Mouse (Mus musculus) kidney, postnatal 36 days (tissue): ENCODE measurements around the gene Krt31.

ENCODE experiments used
- DNase-seq, 2 experiments: peaks; one replicate each; pipeline ENCODE4 v3.0.0; 2021 to 2022; ENCODE audit warnings: mixed read lengths in 2 of 2

Gene Krt31

GRCm38 (mm10) chr11:100005905-100006304, 44.4 kb downstream of the Krt31 start:
- no peak for DNase-seq

- DNase-seq = peak; percentile 41 to 70
Observed at GRCm38 (mm10) chr11:100004846-100005245, 45.5 kb downstream of the Krt31 start.

- no peak for DNase-seq
Observed at GRCm38 (mm10) chr11:99999091-99999490, 51.3 kb downstream of the Krt31 start.
